Mouse (Mus musculus) monocyte, adult 59 days (primary cell): ENCODE results near the gene Ccl2. TPM values are rescaled to one million over a fixed set of nuclear protein-coding genes. Genes with fewer than 3 reads are reported as not detected.

Experiments used
- total RNA-seq, 2 experiments: library from RNA; stranded (reverse); gene quantifications; one replicate each; pipeline ENCODE4 v1.2.4; 2023

Ccl2 gene
- 100 to 1,000 TPM; 116 to 119 TPM for total RNA-seq

GRCm38 (mm10) chr11:82035356-82035755 lies at the start of gene Ccl2:
TSS of gene Ccl2 (plus strand) at chr11:82035571.

GRCm38 (mm10) chr11:82038535-82038934 lies 3.2 kb downstream of the Ccl2 start, which contains the start of gene Gm17268:
TSS of gene Gm17268 (minus strand) at chr11:82038562.

GRCm38 (mm10) chr11:82045471-82045870 lies 10.1 kb downstream of the Ccl2 start, which contains the start of gene Ccl7:
TSS of gene Ccl7 (plus strand) at chr11:82045712.

GRCm38 (mm10) chr11:82057646-82058045 lies 22.3 kb downstream of the Ccl2 start, which contains the start of gene Ccl11:
TSS of gene Ccl11 (plus strand) at chr11:82057823.

Other genes starting within 250 kb of the Ccl2 start
- not detected for gene 5530401A14Rik, start 174.9 kb upstream of the Ccl2 start, total RNA-seq
- gene Asic2, start 67.1 kb upstream of the Ccl2 start, total RNA-seq, result not detected
- gene Gm17268, start 3.0 kb downstream of the Ccl2 start, total RNA-seq, result not detected
- gene Ccl7, start 10.1 kb downstream of the Ccl2 start, total RNA-seq, result 1 to 10 TPM in 1 of 2 experiments, under 1 TPM in 1; 0.94 to 1.3 TPM
- gene Ccl11, start 22.3 kb downstream of the Ccl2 start, total RNA-seq, result not detected
- not detected for gene Ccl12, start 66.3 kb downstream of the Ccl2 start, total RNA-seq
- gene Ccl8, start 79.6 kb downstream of the Ccl2 start, total RNA-seq, result not detected